Mouse (Mus musculus): ENCODE measurements at regions not wholly inside any gene's neighbourhood (a gene's known extent, or its start where the extent isn't known, plus 50 kb on each side); places are given as distances from the start of the nearest gene placed in this dataset.

DNA sequence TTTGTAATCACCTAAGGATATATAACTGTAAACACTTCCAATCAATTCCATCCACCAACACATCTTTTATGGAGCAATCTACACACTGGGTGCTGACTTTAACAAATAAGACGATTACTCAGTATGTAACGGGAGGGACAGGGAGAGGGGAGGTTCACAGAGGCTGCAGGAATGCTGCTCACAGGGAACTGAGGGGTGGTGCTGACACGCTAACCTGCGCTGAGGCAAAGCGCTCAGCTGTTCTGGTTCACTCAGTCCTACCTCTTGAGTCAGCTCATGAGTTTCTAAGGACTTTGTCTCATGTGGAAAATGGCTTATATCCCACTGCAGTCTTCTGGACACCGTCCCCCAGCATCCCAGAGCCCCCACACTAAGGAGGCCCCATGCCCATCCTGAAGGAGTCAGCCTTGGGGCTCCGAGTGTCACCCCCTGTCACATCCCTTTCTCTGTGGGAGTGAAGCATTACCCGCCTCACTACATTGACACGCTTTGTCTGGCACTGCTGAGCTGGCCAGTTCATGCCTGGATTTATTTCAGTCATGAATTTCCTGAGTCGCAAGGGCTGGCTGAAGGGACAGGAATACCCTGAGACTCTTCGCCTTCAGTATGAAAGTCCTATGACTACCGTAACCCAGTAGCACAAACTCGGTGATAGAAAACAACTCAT lies 184.6 kb upstream of the Dynlrb2 start:
- no peak for ATAC-seq (replicated peaks; ENCODE audit: low FRiP score, low TSS enrichment, poor library complexity, severe bottlenecking)

- ATAC-seq (replicated peaks; ENCODE audit: low FRiP score, low TSS enrichment, poor library complexity, severe bottlenecking) = no peak
Measured at GRCm38 (mm10) chr8:116315410-116315809, 189.4 kb upstream of the Dynlrb2 start.

DNA sequence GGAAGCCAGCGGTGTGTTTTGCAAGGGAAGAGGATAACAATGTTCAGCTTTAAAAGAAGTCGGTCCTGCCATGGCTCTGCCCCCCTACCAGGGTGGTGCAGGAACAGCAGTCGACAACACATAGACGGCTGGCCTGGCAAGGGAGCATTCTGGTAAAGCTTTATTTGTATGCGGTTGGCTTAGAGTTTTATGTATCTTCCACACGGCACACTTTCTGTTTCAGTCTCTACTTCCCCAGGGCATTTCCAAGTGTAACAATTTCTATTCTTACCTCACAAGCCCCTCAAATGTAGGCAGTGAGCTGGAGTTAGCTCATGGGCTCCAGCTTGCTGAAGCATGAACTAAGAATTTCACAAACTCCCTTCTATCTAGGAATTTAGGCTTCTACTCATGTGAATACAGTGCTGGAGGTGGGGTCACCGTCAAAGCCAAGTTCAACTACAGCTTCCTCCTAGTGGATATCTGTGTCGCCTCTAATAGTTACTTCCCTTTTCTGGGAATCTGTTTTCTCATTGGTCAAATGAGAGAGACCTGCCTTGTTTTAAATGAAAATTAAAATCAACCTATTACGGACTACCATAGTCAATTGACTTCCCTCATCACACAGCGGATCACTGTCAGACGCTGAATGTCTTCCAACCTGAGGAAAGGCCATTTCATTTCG lies 190.2 kb upstream of the Dynlrb2 start:
- ATAC-seq (replicated peaks; ENCODE audit: low FRiP score, low TSS enrichment, poor library complexity, severe bottlenecking) = no peak

DNA sequence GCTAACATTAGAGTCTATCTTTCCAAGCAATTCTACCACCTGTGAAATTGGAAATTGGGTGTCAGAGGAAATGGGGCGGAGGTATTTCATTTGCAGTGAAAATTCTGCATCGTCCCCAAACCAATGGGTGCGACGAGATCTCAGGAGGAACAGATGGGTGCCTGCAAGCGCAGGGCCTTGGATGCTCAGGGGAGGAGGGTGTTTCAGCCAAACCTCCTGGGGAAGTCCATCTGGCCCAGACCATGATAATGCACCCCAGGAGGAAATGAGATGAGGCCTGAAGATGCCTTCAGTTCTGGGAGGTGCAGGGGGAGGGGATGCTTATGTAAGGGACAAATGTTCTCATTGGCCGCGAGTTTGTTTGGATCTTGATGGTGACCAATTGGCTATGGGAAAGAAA lies 205.9 kb upstream of the Dynlrb2 start:
- no peak for ATAC-seq (replicated peaks; ENCODE audit: low FRiP score, low TSS enrichment, poor library complexity, severe bottlenecking)

DNA sequence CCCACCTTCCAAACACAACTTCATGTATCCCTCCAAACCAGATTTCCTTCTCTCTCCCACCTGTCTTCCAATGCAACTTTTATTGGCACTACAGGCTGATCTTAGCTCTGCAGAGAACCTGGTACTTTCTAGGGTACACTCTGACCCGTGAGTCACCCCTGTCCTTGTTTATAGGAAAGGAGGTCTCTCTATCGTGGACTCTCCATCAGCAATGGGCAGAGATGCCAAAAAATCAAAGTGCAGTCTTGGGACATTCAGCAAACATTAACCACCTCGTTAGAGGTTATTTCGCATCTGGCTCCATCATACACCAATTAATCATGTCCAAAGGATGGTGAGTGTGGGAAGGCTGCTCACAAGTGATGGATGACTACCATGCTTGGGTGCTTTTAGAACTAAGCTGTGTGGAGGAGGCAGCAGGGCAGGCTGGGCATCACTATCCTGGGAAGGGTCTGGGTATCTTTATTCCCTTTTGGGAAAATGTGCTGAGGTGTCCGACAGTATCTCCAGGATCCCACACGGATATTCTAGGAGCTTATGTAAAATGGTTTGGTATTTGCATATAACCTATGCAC lies 214.0 kb upstream of the Dynlrb2 start:
- no peak for ATAC-seq (replicated peaks; ENCODE audit: low FRiP score, low TSS enrichment, poor library complexity, severe bottlenecking)

DNA sequence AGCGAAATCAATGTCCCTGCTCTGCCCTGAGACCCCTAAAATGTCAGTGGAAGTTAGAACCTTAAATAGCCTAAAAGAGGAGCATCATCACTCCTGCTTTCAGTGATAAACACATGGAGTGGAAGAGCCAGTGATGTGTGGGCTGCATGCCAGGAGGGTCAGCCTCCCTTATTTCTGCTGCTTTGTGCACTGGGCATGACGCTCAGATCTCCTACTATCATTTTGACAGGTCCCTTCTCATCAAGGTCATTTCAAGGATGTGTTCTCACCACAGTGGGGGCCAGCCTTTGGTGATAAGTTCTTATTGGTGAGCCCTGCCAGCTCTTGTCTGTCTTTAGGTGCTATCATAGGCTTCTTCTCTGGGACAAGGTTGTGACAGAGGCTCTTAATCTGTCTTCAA lies 215.5 kb upstream of the Dynlrb2 start:
- ATAC-seq (replicated peaks; ENCODE audit: low FRiP score, low TSS enrichment, poor library complexity, severe bottlenecking) = no peak

DNA sequence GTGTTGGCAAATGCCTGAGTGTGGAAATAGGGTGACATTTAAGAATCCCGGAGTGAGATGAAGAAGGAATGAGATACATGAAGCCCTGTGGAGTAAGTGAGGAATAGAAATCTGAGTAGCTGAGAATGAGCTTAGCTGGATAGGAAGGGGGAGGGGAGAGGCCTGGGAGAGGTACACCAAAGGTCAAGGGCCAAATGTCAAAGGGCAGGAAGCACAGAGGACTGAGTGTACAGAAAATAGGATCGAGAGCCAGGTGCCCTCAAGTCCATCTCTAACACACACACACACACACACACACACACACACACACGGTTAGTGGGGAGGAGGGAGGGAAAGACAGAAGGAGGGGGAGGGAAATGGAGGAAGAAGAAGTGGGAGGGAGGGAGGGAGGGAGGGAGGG lies 220.8 kb upstream of the Dynlrb2 start:
- no peak for ATAC-seq (replicated peaks; ENCODE audit: low FRiP score, low TSS enrichment, poor library complexity, severe bottlenecking)

DNA sequence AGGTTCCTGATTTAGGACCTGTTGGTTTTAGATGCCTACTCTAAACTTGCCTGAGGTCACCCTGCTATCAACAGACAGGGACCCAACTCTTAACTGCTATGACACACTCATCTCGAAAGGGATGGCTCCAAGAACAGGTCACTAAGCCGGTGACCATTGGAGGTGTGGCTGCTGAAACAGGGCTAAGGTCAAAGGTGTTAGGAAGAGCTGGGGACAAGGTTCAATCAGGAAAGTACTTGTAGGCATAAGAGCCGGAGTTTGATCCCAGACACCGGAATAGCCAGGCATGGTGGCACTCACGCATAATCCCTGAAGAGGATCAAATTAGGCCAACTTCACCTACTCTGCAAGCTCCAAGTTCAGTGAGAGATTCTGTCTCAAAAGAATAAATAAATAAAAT lies 222.4 kb upstream of the Dynlrb2 start:
- ATAC-seq (replicated peaks; ENCODE audit: low FRiP score, low TSS enrichment, poor library complexity, severe bottlenecking) = no peak

DNA sequence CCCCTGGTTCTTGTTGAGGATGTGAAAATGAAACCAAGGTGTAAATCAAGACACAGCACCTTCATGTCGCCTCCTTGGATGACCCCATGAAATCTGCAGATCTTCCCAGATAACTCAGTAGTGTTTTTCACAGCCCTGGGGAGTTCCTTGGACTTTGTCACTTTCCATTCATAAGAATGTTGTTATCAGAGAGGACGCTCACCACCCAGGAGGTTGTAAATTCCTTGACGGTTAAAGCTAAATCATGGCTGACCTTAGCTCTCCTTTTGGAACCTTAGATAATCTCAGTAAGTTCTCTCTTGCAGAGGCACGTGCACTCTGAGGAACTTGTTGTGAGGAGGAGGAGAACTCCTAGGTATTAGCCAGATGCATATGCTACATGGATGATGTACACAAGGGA lies 229.8 kb upstream of the Dynlrb2 start:
- ATAC-seq (replicated peaks; ENCODE audit: low FRiP score, low TSS enrichment, poor library complexity, severe bottlenecking) = no peak

DNA sequence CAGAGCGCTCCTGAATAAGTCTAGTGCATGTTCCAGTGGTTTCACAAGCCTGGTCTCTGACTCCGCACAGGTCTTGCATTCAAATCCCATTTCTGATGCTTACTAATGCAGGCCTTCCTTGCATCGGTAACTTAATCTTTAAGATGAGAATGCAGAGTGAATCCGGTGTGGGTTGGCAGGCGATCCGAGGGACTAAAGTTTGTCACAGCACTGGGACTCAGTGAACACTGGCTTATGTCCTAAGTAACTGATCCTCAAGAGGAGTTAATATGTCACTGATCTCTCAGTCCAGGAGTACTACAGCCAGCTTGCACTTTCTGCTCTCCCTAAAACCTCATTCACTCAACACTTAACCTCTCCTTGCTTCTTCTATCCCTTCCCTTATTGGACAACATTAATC lies 233.5 kb upstream of the Dynlrb2 start:
- no peak for ATAC-seq (replicated peaks; ENCODE audit: low FRiP score, low TSS enrichment, poor library complexity, severe bottlenecking)

GRCm38 (mm10) chr8:116269393-116269792 lies 235.4 kb upstream of the Dynlrb2 start:
- ATAC-seq (replicated peaks; ENCODE audit: low FRiP score, low TSS enrichment, poor library complexity, severe bottlenecking) = no peak

DNA sequence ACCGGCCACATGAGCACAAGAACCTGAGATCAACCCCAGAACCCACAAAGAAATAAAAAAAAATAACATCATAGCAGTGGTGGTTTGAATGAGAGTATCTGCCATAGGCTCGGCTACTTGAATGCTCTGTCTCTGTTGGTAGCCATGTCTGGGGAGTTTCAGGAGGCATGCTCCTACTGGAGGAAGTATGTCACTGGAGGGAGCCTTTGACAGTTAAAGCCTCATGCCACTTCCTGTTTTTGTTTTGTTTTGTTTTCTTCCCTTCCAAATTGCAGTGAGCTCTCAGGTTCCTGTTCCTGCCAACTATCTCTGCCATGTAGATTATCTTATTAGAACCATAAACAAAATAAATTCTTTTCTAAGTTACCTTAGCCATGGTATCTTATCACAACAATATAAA lies 236.1 kb upstream of the Dynlrb2 start:
- ATAC-seq (replicated peaks; ENCODE audit: low FRiP score, low TSS enrichment, poor library complexity, severe bottlenecking) = no peak

- ATAC-seq (replicated peaks; ENCODE audit: low FRiP score, low TSS enrichment, poor library complexity, severe bottlenecking) = no peak
Measured at GRCm38 (mm10) chr8:116268161-116268560, 236.6 kb upstream of the Dynlrb2 start.

GRCm38 (mm10) chr8:116267021-116267420 lies 237.8 kb upstream of the Dynlrb2 start:
- no peak for ATAC-seq (replicated peaks; ENCODE audit: low FRiP score, low TSS enrichment, poor library complexity, severe bottlenecking)

- no peak for ATAC-seq (replicated peaks; ENCODE audit: low FRiP score, low TSS enrichment, poor library complexity, severe bottlenecking)
Measured at GRCm38 (mm10) chr8:116265591-116265990, 239.2 kb upstream of the Dynlrb2 start.

DNA sequence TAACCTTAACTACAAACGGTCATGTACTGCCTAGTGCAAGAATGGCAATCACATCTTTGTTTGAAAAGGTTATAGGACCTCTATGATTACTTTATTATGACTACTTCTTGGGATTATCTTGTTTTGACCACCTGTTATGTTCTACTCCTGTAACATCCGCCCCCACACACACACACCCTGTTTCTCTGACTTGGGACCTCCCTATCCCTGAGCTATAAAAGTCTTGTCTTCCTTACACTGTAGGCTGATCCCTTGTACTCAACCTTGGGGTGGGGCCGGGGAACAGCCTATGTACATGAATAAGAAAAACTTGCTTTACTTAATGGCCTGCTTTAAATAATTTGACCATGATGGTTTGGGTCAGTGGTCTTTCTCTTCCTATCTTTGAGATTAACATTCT lies 240.7 kb upstream of the Dynlrb2 start:
- ATAC-seq (replicated peaks; ENCODE audit: low FRiP score, low TSS enrichment, poor library complexity, severe bottlenecking) = no peak

DNA sequence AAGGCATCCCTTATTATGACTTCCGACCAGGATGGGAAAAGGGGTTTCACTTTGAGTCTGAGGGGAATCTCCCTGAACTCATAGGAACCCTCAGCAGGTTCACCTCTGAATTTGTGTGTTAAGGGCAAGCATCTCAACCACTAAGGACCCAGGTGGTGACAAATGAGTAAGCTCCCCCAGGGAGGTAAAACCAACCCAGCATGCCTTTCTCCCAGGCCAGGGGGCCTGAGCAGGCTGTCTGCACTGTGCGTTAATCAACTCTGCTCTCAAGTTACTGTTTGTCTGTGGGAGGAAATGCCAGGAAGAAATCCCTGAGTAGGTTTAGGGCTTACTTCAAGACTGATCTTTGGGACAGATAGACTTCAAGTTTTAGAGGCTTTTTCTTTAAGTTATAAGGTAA lies 243.5 kb upstream of the Dynlrb2 start:
- ATAC-seq (replicated peaks; ENCODE audit: low FRiP score, low TSS enrichment, poor library complexity, severe bottlenecking) = no peak

DNA sequence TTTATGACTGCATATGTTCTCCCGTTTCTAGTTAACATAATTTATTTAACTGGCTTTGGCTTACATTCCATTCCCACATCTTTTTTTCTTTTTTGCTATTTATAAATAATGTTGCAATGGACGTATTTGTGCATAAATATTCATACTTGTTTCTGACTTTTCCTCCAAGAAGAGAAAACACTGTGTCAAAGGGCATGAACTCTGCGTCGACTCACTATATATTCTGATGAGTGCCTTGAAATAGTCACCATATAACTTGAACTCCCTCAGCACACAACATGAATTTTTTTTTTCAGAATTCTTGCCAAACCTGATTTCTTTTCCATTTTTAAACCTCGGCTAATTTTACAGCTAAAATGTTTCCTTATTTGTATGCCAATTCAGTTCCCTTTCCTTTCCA lies 249.4 kb upstream of the Dynlrb2 start:
- no peak for ATAC-seq (replicated peaks; ENCODE audit: low FRiP score, low TSS enrichment, poor library complexity, severe bottlenecking)

- no peak for ATAC-seq (replicated peaks; ENCODE audit: low FRiP score, low TSS enrichment, poor library complexity, severe bottlenecking)
Measured at GRCm38 (mm10) chr8:116252455-116253216, 252.1 kb upstream of the Dynlrb2 start.

- ATAC-seq (replicated peaks; ENCODE audit: low FRiP score, low TSS enrichment, poor library complexity, severe bottlenecking) = no peak
Measured at GRCm38 (mm10) chr8:116248398-116248797, 256.4 kb upstream of the Dynlrb2 start.
